Comparison of ENCODE assay signal across 8 mouse cellular contexts in the genomic region with DNA sequence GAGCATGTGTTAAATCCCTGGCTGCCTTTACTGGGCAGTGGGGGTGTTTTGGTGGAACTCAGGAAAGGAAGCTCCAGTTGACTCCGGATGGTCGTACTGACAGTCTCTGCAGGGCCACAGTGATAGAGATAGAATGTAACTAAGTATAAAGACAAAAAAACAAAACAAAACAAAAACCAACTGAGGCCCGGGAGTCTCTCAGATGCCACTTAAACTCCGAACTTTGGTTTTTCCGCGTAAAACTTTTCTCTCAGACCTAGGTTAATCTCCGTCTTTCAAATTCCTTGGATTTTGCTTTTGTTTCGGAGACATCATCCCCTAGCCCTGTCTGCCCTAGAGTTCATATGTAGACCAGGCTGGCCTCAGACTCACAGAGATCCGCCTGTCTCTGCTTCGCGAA. TPM values are rescaled to one million over a fixed set of nuclear protein-coding genes. Genes with fewer than 3 reads are reported as not detected.
A peak's percentile ranks its signal among the peaks of the same experiment; 100 is the strongest.
DNase-seq lines count a peak whose midpoint lies in the region; ATAC-seq and TF ChIP-seq lines count a peak whose summit lies in the region.

No protein-coding gene starts in this region.

- peak overlapping the region; percentile 73 for H3K4me2 ChIP-seq in embryonic facial prominence, embryonic 13.5 days
- peak overlapping the region; percentile 60 for H3K4me2 ChIP-seq in intestine, embryonic 14.5 days (ENCODE audit: low read length)
- H3K4me2 ChIP-seq in myocyte (ENCODE audit: low read depth) = peak overlapping the region; percentile 90

- intact Hi-C loops in left cerebral cortex, adult 2 months (cut with DNase I) = loop anchor here (2.0 kb wide), 2 partner anchors 29 to 105 kb away; no protein-coding TSS in a partner anchor
- intact Hi-C loops in left cerebral cortex, postnatal 25 days (cut with DNase I) = loop anchor here (5.0 kb wide), 1 partner anchor 102 kb away; no protein-coding TSS in a partner anchor

- ATAC-seq in embryonic facial prominence, embryonic 13.5 days (ENCODE audit: insufficient number of reproducible peaks, insufficient read depth, low FRiP score, low TSS enrichment, low read depth) = no peak
- ATAC-seq in intestine, embryonic 14.5 days (replicated peaks; ENCODE audit: low FRiP score, low TSS enrichment, low read depth) = no peak

- no peak for TF ChIP-seq POLR2A in myocyte (IDR thresholded peaks at IDR 0.05; ENCODE audit: insufficient read length, low read depth)

- H3K4me1 ChIP-seq in embryonic facial prominence, embryonic 13.5 days = peaks cover 79% of the 10 kb centered on the region
- peaks cover 35% of the 10 kb centered on the region for H3K4me1 ChIP-seq in intestine, embryonic 14.5 days (replicated peaks; ENCODE audit: control insufficient read depth, insufficient read depth, low read length)

- H3ac ChIP-seq in myocyte (ENCODE audit: control insufficient read depth, insufficient read length) = peak overlapping the region; percentile 42

- H3K36me3 ChIP-seq in embryonic facial prominence, embryonic 13.5 days = no peaks in the 10 kb centered on the region
- peaks cover 22% of the 10 kb centered on the region; the same call in 1 of the 2 replicates for H3K36me3 ChIP-seq in intestine, embryonic 14.5 days (ENCODE audit: control insufficient read depth, insufficient read depth, low read length)
- H3K36me3 ChIP-seq in myocyte (ENCODE audit: control insufficient read depth, insufficient read depth) = no peaks in the 10 kb centered on the region

- H3K79me2 ChIP-seq in myocyte (ENCODE audit: control insufficient read depth, insufficient read depth) = peaks cover 56% of the 10 kb centered on the region

- peak overlapping the region; percentile 94 for H3K9ac ChIP-seq in embryonic facial prominence, embryonic 13.5 days
- H3K9ac ChIP-seq in intestine, embryonic 14.5 days (ENCODE audit: low read length) = peak overlapping the region; percentile 96

- H3K9me3 ChIP-seq in embryonic facial prominence, embryonic 13.5 days = no peaks in the 10 kb centered on the region
- no peaks in the 10 kb centered on the region for H3K9me3 ChIP-seq in intestine, embryonic 14.5 days (ENCODE audit: control insufficient read depth, low read length)

- DNase-seq in left cerebral cortex, adult 2 months (ENCODE audit: extremely low spot score in 1 of 2, low spot score in 2 of 2) = no peak
- DNase-seq in left cerebral cortex, postnatal 25 days (ENCODE audit: low spot score in 2 of 2) = no peak
- no peak for DNase-seq in intestine, embryonic 14.5 days (ENCODE audit: low spot score)
- DNase-seq in adrenal gland, adult 8-10 months = no peak
- DNase-seq in cerebellum, adult 9-11 months = no peak
- no peak for DNase-seq in layer of hippocampus, postnatal 25 days (ENCODE audit: extremely low spot score in 1 of 2, low spot score in 1 of 2)

- no peaks in the 10 kb centered on the region for H3K27me3 ChIP-seq in embryonic facial prominence, embryonic 13.5 days
- no peaks in the 10 kb centered on the region for H3K27me3 ChIP-seq in intestine, embryonic 14.5 days (replicated peaks; ENCODE audit: control insufficient read depth, insufficient read depth, low read length)
- H3K27me3 ChIP-seq in myocyte (ENCODE audit: control insufficient read depth, insufficient read depth, insufficient read length) = no peaks in the 10 kb centered on the region

- no peak for TF ChIP-seq CTCF in left cerebral cortex, adult 2 months (IDR thresholded peaks at IDR 0.05)

- WGBS in embryonic facial prominence, embryonic 13.5 days = 8% methylated on average over 11 of the region's 11 CpGs
- 14% methylated on average over 11 of the region's 11 CpGs for WGBS in intestine, embryonic 14.5 days

- peak overlapping the region; percentile 53 for H3K27ac ChIP-seq in left cerebral cortex, adult 2 months
- H3K27ac ChIP-seq in embryonic facial prominence, embryonic 13.5 days = peak overlapping the region; percentile 99
- peak overlapping the region; percentile 100; the same call in 1 of the 2 replicates for H3K27ac ChIP-seq in intestine, embryonic 14.5 days (ENCODE audit: low read depth)

- H3K4me3 ChIP-seq in left cerebral cortex, adult 2 months = peak overlapping the region; percentile 99
- peak overlapping the region; percentile 80 for H3K4me3 ChIP-seq in embryonic facial prominence, embryonic 13.5 days
- peak overlapping the region; percentile 84 for H3K4me3 ChIP-seq in intestine, embryonic 14.5 days (ENCODE audit: low read depth, low read length)
- H3K4me3 ChIP-seq in myocyte = peak overlapping the region; percentile 79

TF ChIP-seq in myocyte, 11 proteins besides CTCF, POLR2A, EP300 and RAD21:
- TF ChIP-seq MYOD1 (IDR thresholded peaks at IDR 0.05; ENCODE audit: control insufficient read depth in 1 of 3, insufficient read length in 2 of 3, low read depth in 2 of 3) (no peak), TCF12 (IDR thresholded peaks at IDR 0.05; ENCODE audit: insufficient read depth, poor library complexity, severe bottlenecking) (no peak)

RNA-seq across cellular contexts. Expression of a gene that starts 1.1 kb away (rescaled TPM):
- 100 to 1,000 TPM in 1 of 2 experiments, 10 to 100 TPM in 1; 92.2 to 127 TPM for total RNA-seq in left cerebral cortex, adult 2 months (2021)
- 100 to 1,000 TPM in 1 of 2 experiments, 10 to 100 TPM in 1; 95.0 to 111 TPM for total RNA-seq in left cerebral cortex, postnatal 25 days (2021)
- 116 and 123 TPM in 2 replicates for polyA plus RNA-seq in embryonic facial prominence, embryonic 13.5 days (2015; fragmentation: Nextera tagmentation; extraction: Ambion mirVana)
- 131 and 132 TPM in 2 replicates for polyA plus RNA-seq in intestine, embryonic 14.5 days (2014; fragmentation: Nextera tagmentation; extraction: Ambion mirVana)
- 55.8 TPM for polyA plus RNA-seq in myocyte (2012; fragmentation: generic; extraction: Trizol)
- total RNA-seq in adrenal gland, adult 8-10 months (2022) = 10 to 100 TPM; 22.2 to 27.9 (median 26.0) TPM
- total RNA-seq in layer of hippocampus, postnatal 25 days (2021) = 10 to 100 TPM; 70.9 to 98.4 TPM
